ENCODE assay signal across 8 mouse cellular contexts in genomic region chr9:122350396-122351130, GRCm38 (mm10). TPM values are rescaled to one million over a fixed set of nuclear protein-coding genes. Genes with fewer than 3 reads are reported as not detected.
DNase-seq lines count a peak whose midpoint lies in the region; ATAC-seq and TF ChIP-seq lines count a peak whose summit lies in the region.

No protein-coding gene starts in this region.

- TF ChIP-seq POLR2A in heart, adult 2 months (IDR thresholded peaks at IDR 0.05; ENCODE audit: insufficient read depth, low read depth, low read length): no peak

- TF ChIP-seq EP300 in heart, adult 2 months (IDR thresholded peaks at IDR 0.05; ENCODE audit: insufficient read depth, low read depth, low read length): 0 out of 2 replicates have a peak, but pooled peaks have one; percentile 34

- ATAC-seq in embryonic facial prominence, embryonic 15.5 days (ENCODE audit: insufficient number of reproducible peaks, low FRiP score, low TSS enrichment, low read depth): no peak
- ATAC-seq in midbrain, postnatal 0 days (ENCODE audit: low FRiP score): no peak

- H3K9me3 ChIP-seq in embryonic facial prominence, embryonic 15.5 days (replicated peaks): no peaks in the 10 kb centered on the region
- H3K9me3 ChIP-seq in limb, embryonic 10.5 days (replicated peaks): no peaks in the 10 kb centered on the region
- H3K9me3 ChIP-seq in midbrain, postnatal 0 days (ENCODE audit: low read length): no peaks in the 10 kb centered on the region

- H3K4me1 ChIP-seq in heart, adult 2 months (ENCODE audit: control insufficient read depth, insufficient read depth, low read length): peaks cover 5% of the 10 kb centered on the region
- H3K4me1 ChIP-seq in embryonic facial prominence, embryonic 15.5 days: peaks cover 5% of the 10 kb centered on the region; the same call in 1 of the 2 replicates
- peaks cover 8% of the 10 kb centered on the region for H3K4me1 ChIP-seq in limb, embryonic 10.5 days
- H3K4me1 ChIP-seq in midbrain, postnatal 0 days (ENCODE audit: insufficient read depth, low read length): no peaks in the 10 kb centered on the region

- no peaks in the 10 kb centered on the region; the same call in 1 of the 2 replicates for H3K79me2 ChIP-seq in heart, adult 2 months (replicated peaks; ENCODE audit: control insufficient read depth, insufficient read depth, low read length)

- DNase-seq in heart, adult 2 months: peak in 1 of 2 experiments; percentile 46
- DNase-seq in heart, postnatal 25 days (ENCODE audit: low spot score): no peak
- no peak for DNase-seq in limb, embryonic 10.5 days (ENCODE audit: low spot score)
- DNase-seq in midbrain, postnatal 0 days (ENCODE audit: low spot score): no peak
- DNase-seq in urinary bladder, postnatal 36 days (ENCODE audit: low spot score in 2 of 2): no peak
- no peak for DNase-seq in left cerebral cortex, adult 8-10 months (ENCODE audit: low spot score in 2 of 2)
- DNase-seq in gastrocnemius, postnatal 36 days: no peak

- H3K36me3 ChIP-seq in heart, adult 2 months (ENCODE audit: control insufficient read depth, insufficient read depth, low read length): peaks cover 7% of the 10 kb centered on the region
- no peaks in the 10 kb centered on the region for H3K36me3 ChIP-seq in embryonic facial prominence, embryonic 15.5 days
- H3K36me3 ChIP-seq in limb, embryonic 10.5 days: no peaks in the 10 kb centered on the region
- no peaks in the 10 kb centered on the region for H3K36me3 ChIP-seq in midbrain, postnatal 0 days (ENCODE audit: insufficient read depth, low read length)

- 47% methylated on average over 7 of the region's 7 CpGs for WGBS in heart, adult 2 months
- 69% methylated on average over 7 of the region's 7 CpGs for WGBS in embryonic facial prominence, embryonic 15.5 days
- 76% methylated on average over 7 of the region's 7 CpGs for WGBS in limb, embryonic 10.5 days
- 71% methylated on average over 7 of the region's 7 CpGs for WGBS in midbrain, postnatal 0 days

- TF ChIP-seq CTCF in heart, adult 2 months (IDR thresholded peaks at IDR 0.05): no peak
- TF ChIP-seq CTCF in midbrain, postnatal 0 days (IDR thresholded peaks at IDR 0.05): no peak

- H3K27ac ChIP-seq in heart, adult 2 months: peak overlapping the region; percentile 90
- H3K27ac ChIP-seq in embryonic facial prominence, embryonic 15.5 days (replicated peaks): no peak overlapping the region
- no peak overlapping the region for H3K27ac ChIP-seq in limb, embryonic 10.5 days
- peak overlapping the region; percentile 67; the same call in 1 of the 2 replicates for H3K27ac ChIP-seq in midbrain, postnatal 0 days (ENCODE audit: low read depth, low read length)

- peak overlapping the region; percentile 90 for H3K9ac ChIP-seq in heart, adult 2 months (ENCODE audit: low read depth, low read length)
- H3K9ac ChIP-seq in embryonic facial prominence, embryonic 15.5 days: no peak overlapping the region
- no peak overlapping the region; the same call in 1 of the 2 replicates for H3K9ac ChIP-seq in midbrain, postnatal 0 days (replicated peaks; ENCODE audit: low read length, poor library complexity, severe bottlenecking)

- no peaks in the 10 kb centered on the region for H3K27me3 ChIP-seq in heart, adult 2 months (ENCODE audit: control insufficient read depth, insufficient read depth, low read length)
- H3K27me3 ChIP-seq in embryonic facial prominence, embryonic 15.5 days: no peaks in the 10 kb centered on the region
- H3K27me3 ChIP-seq in limb, embryonic 10.5 days (ENCODE audit: low read depth, poor library complexity, severe bottlenecking): peaks cover 4% of the 10 kb centered on the region; the same call in 1 of the 2 replicates
- no peaks in the 10 kb centered on the region for H3K27me3 ChIP-seq in midbrain, postnatal 0 days (ENCODE audit: insufficient read depth, low read length)

- no peak overlapping the region; the same call in 1 of the 2 replicates for H3K4me3 ChIP-seq in heart, adult 2 months
- peak overlapping the region; percentile 68 for H3K4me3 ChIP-seq in embryonic facial prominence, embryonic 15.5 days (replicated peaks)
- H3K4me3 ChIP-seq in limb, embryonic 10.5 days: peak overlapping the region; percentile 77; the same call in 1 of the 2 replicates
- H3K4me3 ChIP-seq in midbrain, postnatal 0 days (ENCODE audit: low read depth, low read length): peak overlapping the region; percentile 64

- H3K4me2 ChIP-seq in embryonic facial prominence, embryonic 15.5 days (replicated peaks): peak overlapping the region; percentile 64; the same call in 1 of the 2 replicates
- peak overlapping the region; percentile 65 for H3K4me2 ChIP-seq in midbrain, postnatal 0 days (ENCODE audit: low read depth, low read length, poor library complexity, severe bottlenecking)

- intact Hi-C loops in heart, adult 2 months (cut with DNase I): loop anchor here (5.0 to 10.0 kb wide), 4 partner anchors 56 to 496 kb away; partner anchors contain the start of genes Ano10 and Higd1a
- intact Hi-C loops in heart, postnatal 25 days (cut with DNase I): loop anchor here (5.0 kb wide), 1 partner anchor 38 kb away; no protein-coding TSS in a partner anchor
- intact Hi-C loops in gastrocnemius, postnatal 36 days (cut with DNase I): no loop called here

RNA-seq across cellular contexts. Expression of gene Abhd5, which starts 0.8 kb away (rescaled TPM):
- 10 to 100 TPM; 53.3 to 63.2 TPM for total RNA-seq in heart, adult 2 months (2021)
- 31.8 and 52.8 TPM in 2 replicates for polyA plus RNA-seq in heart, adult 2 months (2012; rRNA removed)
- total RNA-seq in heart, postnatal 25 days (2021): 10 to 100 TPM; 62.2 to 64.2 TPM
- polyA plus RNA-seq in embryonic facial prominence, embryonic 15.5 days (2015; fragmentation: Nextera tagmentation; extraction: Ambion mirVana): 37.4 and 38.9 TPM in 2 replicates
- polyA plus RNA-seq in limb, embryonic 10.5 days (2016; fragmentation: Nextera tagmentation; extraction: Ambion mirVana): 18.0 and 20.3 TPM in 2 replicates
- 32.7 and 52.2 TPM in 2 replicates for total RNA-seq in midbrain, postnatal 0 days (2014; rRNA removed)
- 24.3 and 25.0 TPM in 2 replicates for polyA plus RNA-seq in midbrain, postnatal 0 days (2015; fragmentation: Nextera tagmentation; extraction: Ambion mirVana)
- 10 to 100 TPM; 19.4 to 20.9 (median 20.0) TPM for total RNA-seq in left cerebral cortex, adult 8-10 months (2022)
- 10 to 100 TPM; 36.7 to 37.2 TPM for total RNA-seq in gastrocnemius, postnatal 36 days (2021)

RNA-seq across cellular contexts. Expression of gene Ano10, which starts 56.3 kb away (rescaled TPM):
- total RNA-seq in heart, adult 2 months (2021): 100 to 1,000 TPM; 180 to 214 TPM
- polyA plus RNA-seq in heart, adult 2 months (2012; rRNA removed): 167 and 286 TPM in 2 replicates
- total RNA-seq in heart, postnatal 25 days (2021): 100 to 1,000 TPM; 115 to 118 TPM
- 37.7 and 38.8 TPM in 2 replicates for polyA plus RNA-seq in embryonic facial prominence, embryonic 15.5 days (2015; fragmentation: Nextera tagmentation; extraction: Ambion mirVana)
- 18.0 and 26.2 TPM in 2 replicates for polyA plus RNA-seq in limb, embryonic 10.5 days (2016; fragmentation: Nextera tagmentation; extraction: Ambion mirVana)
- total RNA-seq in midbrain, postnatal 0 days (2014; rRNA removed): 27.2 and 33.0 TPM in 2 replicates
- 29.9 and 36.5 TPM in 2 replicates for polyA plus RNA-seq in midbrain, postnatal 0 days (2015; fragmentation: Nextera tagmentation; extraction: Ambion mirVana)
- total RNA-seq in left cerebral cortex, adult 8-10 months (2022): 10 to 100 TPM; 28.5 to 29.8 (median 29.6) TPM
- total RNA-seq in gastrocnemius, postnatal 36 days (2021): 10 to 100 TPM; 43.7 to 44.0 TPM

Comparison
In these comparisons a context has a peak if more than half of its experiments do, and no peak if none do; other contexts are left out.
1. H3K27ac ChIP-seq: peak in heart, adult 2 months (single experiment) and midbrain, postnatal 0 days (single experiment); none in embryonic facial prominence, embryonic 15.5 days (single experiment) and limb, embryonic 10.5 days (single experiment).